Mouse (Mus musculus): ENCODE measurements around the gene Tnfaip6. TPM values are rescaled to one million over a fixed set of nuclear protein-coding genes. Genes with fewer than 3 reads are reported as not detected.

Gene Tnfaip6
- polyA plus RNA-seq, 1 experiment from 2014 or later, result 54.6 TPM

- no peak overlapping the region for H3K27ac ChIP-seq
- WGBS, result 83% methylated on average over 2 of the region's 2 CpGs
Observed at GRCm38 (mm10) chr2:52078666-52079065, 40.9 kb downstream of the Tnfaip6 start.

DNA sequence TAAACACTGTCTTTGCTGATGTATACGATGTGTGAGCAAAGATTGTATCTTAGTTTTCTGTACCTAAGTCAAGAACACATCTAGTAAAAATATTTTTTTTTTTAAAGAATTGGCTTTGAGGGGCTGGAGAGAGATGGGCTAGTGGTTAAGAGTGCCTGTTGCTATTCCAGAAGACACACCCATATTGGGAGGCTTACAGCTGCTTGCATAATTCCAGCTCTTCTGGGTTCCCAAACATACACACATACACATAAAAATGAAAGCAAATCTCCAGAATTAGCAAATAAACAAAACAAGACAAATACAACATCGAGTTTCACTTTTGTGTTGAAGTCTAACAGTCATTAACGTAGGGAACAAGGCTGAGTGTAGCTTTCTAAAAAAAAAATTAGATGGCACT lies 46.2 kb downstream of the Tnfaip6 start:
- Histone ChIP-seq H3K36me3 (peaks cover 95% of the 10 kb centered on the region), H3K9me3 (no peaks in the 10 kb centered on the region), H3K4me3 (replicated peaks) (no peak overlapping the region), H3K4me1 (replicated peaks) (no peaks in the 10 kb centered on the region), H3K27ac (no peak overlapping the region), H3K27me3 (no peaks in the 10 kb centered on the region), H3K9ac (replicated peaks) (no peak overlapping the region), H3K4me2 (no peak overlapping the region)
- no peak for ATAC-seq (ENCODE audit: insufficient number of reproducible peaks, insufficient read depth, low FRiP score, low TSS enrichment, low read depth)
- WGBS, result 92% methylated on average over 3 of the region's 3 CpGs

More at GRCm38 (mm10) chr2:52078666-52079065, 40.9 kb downstream of the Tnfaip6 start:
- Histone ChIP-seq H3K4me1 (replicated peaks) (peaks cover 5% of the 10 kb centered on the region), H3K4me2 (no peak overlapping the region), H3K27me3 (no peaks in the 10 kb centered on the region), H3K4me3 (replicated peaks) (no peak overlapping the region), H3K9ac (replicated peaks) (no peak overlapping the region), H3K36me3 (peaks cover 82% of the 10 kb centered on the region), H3K9me3 (no peaks in the 10 kb centered on the region)
- no peak for ATAC-seq (ENCODE audit: insufficient number of reproducible peaks, insufficient read depth, low FRiP score, low TSS enrichment, low read depth)

DNA sequence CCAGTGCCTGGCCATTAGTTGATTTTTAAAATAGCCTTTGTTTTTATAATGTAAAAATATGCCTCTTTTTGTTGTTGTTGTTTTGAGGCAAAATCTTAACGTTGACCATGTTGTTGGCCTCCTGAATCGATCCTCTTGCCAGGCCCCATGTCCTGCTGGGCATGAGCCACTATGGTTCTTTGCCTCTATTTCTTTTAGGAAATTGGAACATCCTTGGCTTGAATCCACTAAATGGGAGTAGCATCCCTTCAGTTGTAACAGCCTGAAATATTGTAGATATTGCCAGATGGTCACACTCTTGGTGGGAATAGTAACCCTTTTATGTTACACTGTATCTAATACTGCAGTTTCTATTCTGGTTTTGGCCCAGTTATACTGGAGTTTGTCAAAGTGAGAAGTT lies 46.8 kb downstream of the Tnfaip6 start:
- 88% methylated on average over 2 of the region's 2 CpGs for WGBS
- Histone ChIP-seq H3K9ac (replicated peaks) (no peak overlapping the region), H3K27me3 (no peaks in the 10 kb centered on the region), H3K4me3 (replicated peaks) (no peak overlapping the region), H3K4me2 (no peak overlapping the region), H3K4me1 (replicated peaks) (no peaks in the 10 kb centered on the region), H3K36me3 (peaks cover 95% of the 10 kb centered on the region), H3K9me3 (no peaks in the 10 kb centered on the region), H3K27ac (no peak overlapping the region)
- no peak for ATAC-seq (ENCODE audit: insufficient number of reproducible peaks, insufficient read depth, low FRiP score, low TSS enrichment, low read depth)

Other genes starting within 250 kb of the Tnfaip6 start
- 11.4 and 11.8 TPM in 2 replicates for gene Rbm43, start 102.8 kb upstream of the Tnfaip6 start, polyA plus RNA-seq (2016; fragmentation: Nextera tagmentation; extraction: Ambion mirVana)
- 10.8 and 11.7 TPM in 2 replicates for gene Nmi, start 64.5 kb upstream of the Tnfaip6 start, polyA plus RNA-seq (2016; fragmentation: Nextera tagmentation; extraction: Ambion mirVana)
- 59.2 and 65.6 TPM in 2 replicates for gene Rif1, start 34.8 kb downstream of the Tnfaip6 start, polyA plus RNA-seq (2016; fragmentation: Nextera tagmentation; extraction: Ambion mirVana)